Mouse (Mus musculus) adrenal gland, adult 18-20 months (tissue): Measurements from ENCODE around the gene Hamp2. TPM values are rescaled to one million over a fixed set of nuclear protein-coding genes. Genes with fewer than 3 reads are reported as not detected.
A peak's percentile ranks its signal among the peaks of the same experiment; 100 is the strongest.
"Not testable (repeated sequence)": the region's sequence is repeated elsewhere in the genome, so short reads cannot be mapped to it uniquely, and the experiment has no call there.

Experiments
- DNase-seq, 2 experiments: peaks; one replicate each; pipeline ENCODE4 v3.0.0; 2021 to 2022; ENCODE audit warnings: low spot score in 2 of 2
- long read RNA-seq, 2 experiments: library from polyadenylated mRNA; stranded (forward); transcript quantifications; one replicate each; pipeline ENCODE4 v2.0.0; 2021
- total RNA-seq, 2 experiments: library from RNA; stranded (reverse); gene quantifications; 1 replicate in 1 of 2; 2 replicates in 1 of 2; pipeline ENCODE4 v1.2.3; 2021

Gene Hamp2
- 1 to 10 TPM in 1 of 2 experiments, not detected in 1; 3.4 TPM for total RNA-seq
- long read RNA-seq, experiment 1, result 0 reads
- long read RNA-seq, experiment 2, result 0 reads

DNA sequence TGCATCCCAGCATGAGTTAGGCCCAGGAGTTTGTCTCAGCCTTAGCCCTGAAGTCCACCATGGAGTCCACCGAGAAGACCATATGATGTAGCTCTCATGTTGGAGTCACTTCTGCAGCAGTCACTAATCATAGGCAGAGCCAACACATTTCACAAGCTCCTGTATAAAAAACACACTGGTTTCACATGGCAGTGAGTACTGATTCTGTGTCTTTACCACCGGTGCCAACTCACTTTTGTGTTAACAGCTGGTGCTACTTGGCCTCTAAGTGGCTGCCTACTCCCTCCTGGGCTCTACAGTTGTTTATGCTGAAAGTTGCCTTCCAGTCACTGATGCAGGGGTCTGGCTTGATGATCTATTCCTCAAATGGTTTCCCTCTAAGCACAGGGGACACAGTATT, at the start of gene Hamp2:
Gene Hamp2, minus strand, starts transcription at position 101 of the 400 bp plus-strand sequence.
- not testable (repeated sequence) for DNase-seq

GRCm38 (mm10) chr7:30973501-30974289, 49.2 kb upstream of the Hamp2 start, which contains the start of gene Fam187b:
TSS of gene Fam187b (plus strand) at chr7:30973790.
- DNase-seq, result peak; percentile 93 to 94

DNA sequence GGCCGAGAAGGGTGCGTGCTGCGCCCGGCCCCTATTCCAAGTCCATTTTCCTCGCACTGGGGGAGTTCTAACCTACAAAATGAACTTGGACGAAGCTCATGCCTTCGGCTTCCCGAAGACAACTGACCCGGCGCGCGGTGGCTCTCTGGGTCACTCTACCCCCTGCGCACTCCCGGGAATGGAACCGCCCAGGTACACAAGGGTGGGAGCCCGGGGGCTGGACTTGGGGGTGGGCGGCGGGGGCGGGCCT, 48.7 kb upstream of the Hamp2 start, which contains the start of gene Lsr:
Gene Lsr, minus strand, starts transcription at position 214 of the 250 bp plus-strand sequence.
- DNase-seq, result no peak

GRCm38 (mm10) chr7:30972426-30973250, 48.2 kb upstream of the Hamp2 start:
- DNase-seq, result no peak

- no peak for DNase-seq
Observed at GRCm38 (mm10) chr7:30971901-30972300, 47.4 kb upstream of the Hamp2 start.

GRCm38 (mm10) chr7:30969174-30969573, 44.7 kb upstream of the Hamp2 start:
- no peak for DNase-seq

DNA sequence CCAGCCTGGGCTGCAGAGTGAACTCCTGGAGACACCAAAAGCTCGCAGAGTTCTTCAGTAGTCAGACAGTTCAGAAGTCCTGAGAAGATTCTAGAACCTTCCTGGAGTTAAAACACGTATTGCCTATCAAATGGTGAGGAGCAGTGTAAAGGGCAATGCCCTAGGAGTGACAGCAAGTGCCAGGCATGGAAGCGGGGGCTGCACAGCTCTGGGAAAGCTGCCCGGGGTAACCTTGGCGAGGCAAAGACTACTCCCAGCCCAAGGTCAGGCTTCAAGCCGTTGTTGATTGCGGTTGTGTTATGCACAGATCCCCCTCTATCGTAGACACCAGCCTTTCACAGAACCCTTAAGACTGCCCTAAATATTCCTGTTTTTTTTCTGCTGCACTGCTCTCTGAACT, 44.1 kb upstream of the Hamp2 start:
- DNase-seq, result peak in 1 of 2 experiments; percentile 57

GRCm38 (mm10) chr7:30966657-30967056, 42.2 kb upstream of the Hamp2 start:
- DNase-seq, result no peak

DNA sequence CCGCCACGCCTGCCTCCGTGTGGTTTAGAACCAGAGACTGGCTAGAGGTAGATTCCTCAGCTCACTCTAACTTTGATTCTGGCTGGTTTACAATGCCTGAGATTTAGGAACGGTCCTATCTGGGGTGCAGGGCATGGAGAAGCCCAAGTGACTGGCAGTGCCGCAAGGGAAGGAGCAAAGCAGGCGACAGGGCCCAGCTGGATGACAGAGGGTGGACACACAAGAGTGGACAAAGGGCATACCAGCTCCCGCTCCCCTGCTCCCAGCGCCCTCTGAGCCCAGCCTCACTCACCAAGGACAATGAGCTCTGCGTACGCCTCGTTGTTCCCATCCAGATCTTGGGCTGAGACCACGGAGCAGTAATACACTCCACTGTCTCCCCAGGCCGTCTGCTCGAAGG, 41.2 kb upstream of the Hamp2 start:
- DNase-seq, result no peak

DNA sequence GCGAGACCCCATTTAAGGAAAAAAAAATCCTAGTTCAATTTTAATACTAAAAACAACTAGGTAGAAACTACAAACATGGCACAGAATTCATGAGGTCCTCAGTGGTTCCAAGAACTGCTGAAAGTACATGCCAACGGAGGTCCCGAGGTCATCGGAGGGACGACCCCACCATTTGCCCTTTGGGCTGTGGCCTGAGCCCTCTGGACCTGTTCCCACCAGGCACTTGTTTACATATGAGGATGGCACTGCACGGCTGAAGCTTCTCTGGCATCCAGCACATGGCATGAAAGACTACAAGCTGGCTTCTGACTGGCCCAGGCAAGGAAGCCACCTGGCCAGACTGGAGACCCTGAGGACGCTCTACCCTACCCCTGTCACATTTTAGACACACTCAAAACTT, 39.9 kb upstream of the Hamp2 start:
- no peak for DNase-seq

DNA sequence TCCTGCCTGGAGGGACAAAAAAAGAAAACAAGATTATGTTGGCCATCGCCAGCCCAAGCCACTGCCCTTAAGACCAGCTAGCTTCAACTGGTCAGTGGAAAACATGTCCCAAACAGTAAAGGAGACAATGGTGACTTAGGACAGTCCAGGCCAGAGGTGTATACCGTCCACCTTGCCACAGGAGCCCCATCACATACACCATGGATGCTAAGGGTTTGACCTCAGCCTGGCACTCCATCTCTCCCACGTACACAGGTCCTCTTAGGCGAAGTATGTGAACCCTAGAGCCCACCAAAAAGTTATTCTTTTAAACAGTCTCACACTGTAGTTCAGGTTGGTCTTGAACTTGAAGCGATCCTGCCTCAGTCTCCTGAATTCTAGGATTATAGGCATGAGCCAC, 38.4 kb upstream of the Hamp2 start:
- DNase-seq, result no peak

GRCm38 (mm10) chr7:30959786-30960349, 35.4 kb upstream of the Hamp2 start:
- no peak for DNase-seq

DNA sequence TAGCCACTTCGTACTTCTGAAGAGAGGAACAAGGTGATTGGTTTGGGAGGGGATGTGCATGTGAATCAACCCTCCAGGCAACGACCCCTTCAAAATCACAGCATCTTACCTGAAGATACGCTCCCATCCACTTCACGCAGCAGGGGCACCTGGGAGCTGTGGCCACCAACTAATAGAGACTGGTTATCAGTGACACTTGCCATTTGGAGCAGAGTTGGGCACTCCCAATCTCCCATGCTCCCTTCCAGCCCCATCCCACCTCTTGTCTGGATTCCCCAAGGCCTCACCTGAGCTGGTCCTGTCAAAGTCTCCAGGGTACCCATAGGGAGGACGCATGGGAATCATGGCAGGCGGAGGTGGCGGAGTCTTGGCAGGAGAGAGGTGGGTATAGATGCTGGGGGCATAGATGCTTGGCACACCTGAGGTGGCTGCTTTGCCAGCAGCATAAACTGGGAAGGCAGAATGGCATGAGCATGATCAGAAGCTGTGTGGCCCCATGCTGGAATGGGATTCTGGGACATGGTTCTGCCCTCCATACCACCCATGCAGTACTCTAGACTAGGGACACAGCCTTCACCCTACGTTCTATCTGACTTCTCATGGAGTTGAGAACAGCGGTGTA, 34.5 kb upstream of the Hamp2 start:
- DNase-seq, result no peak

DNA sequence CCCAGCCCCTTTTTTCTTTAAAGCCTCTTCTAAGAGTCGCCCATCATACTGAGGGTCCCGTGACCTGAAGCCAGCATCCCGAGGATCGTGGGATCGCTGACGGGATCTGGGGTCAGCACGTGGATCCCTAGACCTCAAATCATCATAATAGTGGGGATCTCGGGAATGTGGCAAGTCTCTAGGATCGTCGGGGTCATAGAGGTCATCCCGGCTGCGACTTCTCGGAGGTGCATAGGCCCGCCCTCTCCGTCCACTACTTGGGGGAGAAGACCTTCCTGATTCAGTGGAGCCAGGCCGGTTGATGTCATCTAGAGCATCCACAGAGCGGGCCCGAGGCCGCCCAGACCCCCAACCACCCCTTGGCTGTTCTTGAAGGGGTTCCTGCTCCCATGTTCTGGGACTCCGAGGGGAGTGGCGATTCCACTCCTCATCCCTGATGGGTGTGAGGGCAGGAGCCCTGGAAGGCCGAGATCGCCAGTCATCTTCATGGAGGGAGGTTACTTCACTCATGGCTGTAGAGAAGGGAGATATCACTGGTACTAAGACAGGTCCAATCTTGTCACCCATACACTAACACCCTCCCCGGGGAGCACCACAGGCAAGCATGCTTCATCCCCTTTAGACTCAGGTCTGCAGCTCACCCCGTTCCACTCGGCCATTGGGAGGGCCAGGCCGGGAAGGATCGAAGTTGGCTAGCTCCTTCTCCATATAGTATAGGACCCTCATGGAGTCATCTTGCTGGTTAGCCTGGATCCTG, 33.8 kb upstream of the Hamp2 start:
- DNase-seq, result no peak

DNA sequence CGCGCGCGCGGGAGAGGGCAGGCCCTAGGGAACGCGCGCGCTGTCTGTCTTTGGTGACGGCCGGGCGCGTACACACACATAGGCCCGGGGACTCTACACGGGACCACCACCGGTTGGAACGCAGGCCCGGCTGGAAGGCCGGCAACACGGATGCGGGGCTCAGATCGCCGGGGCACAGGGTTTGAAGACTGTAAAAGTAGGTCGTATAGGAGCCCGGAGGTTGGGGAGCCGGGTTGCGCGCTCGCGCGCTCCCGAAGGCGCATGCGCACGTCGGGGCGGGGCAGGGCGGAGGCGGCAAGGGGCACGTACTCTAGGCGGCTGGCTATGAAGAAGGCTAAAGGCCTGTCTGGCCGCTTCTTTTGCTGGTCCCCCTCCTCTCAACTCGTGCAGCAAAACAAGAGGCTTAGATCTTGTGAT, 32.9 kb upstream of the Hamp2 start:
- peak; percentile 94 to 95 for DNase-seq

DNA sequence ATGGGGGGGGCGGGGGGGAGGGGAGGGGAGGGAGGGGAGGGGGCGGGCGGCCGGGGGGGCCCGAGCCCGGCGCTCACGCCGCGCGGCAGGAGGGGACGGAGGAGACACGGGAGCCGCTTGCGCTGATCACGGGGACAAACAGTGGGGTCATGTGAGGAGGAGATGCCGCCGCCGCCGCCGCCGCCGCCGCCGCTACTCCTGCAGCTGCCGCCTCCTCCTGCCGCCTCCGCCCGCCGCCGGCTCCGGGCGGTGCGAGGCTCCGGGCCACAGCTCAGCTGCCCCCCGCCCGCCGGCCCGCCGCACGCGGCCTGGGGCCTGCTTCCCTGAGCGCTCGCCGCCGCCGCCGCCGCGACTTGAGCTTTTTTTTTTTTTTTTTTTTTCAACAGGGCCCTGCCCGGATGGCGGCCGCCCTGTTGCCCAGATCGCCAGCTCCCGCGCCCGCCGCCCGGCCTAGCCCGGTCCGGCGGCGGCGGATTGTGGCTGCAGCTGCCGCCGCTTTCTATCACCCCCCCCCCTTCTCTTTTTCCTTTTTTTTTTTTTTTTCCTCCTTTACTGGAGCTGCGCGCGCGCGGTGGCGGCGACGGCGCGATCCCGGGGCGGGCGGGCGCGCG, 32.4 kb upstream of the Hamp2 start, which contains the start of gene Usf2:
Gene Usf2, minus strand, starts transcription at position 48 of the 611 bp plus-strand sequence.
- DNase-seq, result peak; percentile 72 to 76

DNA sequence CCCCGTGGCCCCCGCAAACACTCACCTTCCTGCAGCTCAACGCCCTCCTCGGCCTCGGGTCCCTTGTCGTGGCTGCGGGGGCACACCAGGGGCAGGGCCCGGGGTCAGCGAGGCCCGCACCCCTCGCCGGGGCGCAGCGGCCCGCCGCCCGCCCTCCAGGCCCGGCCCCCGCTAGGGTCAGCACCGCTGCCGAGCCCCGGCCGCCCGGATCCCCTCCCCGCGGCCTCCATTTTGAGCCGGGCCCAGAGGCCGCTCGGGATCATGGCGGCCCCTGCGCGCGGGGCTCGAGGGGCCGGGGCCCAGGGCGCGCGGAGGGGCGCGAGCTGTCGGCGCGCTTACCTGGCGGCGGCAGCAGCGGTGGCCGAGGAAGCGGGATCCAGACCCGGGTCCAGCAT, 31.9 kb upstream of the Hamp2 start:
- peak in 1 of 2 experiments; percentile 60 for DNase-seq

GRCm38 (mm10) chr7:30955584-30956356, 31.3 kb upstream of the Hamp2 start:
- peak; percentile 93 for DNase-seq

GRCm38 (mm10) chr7:30954971-30955520, 30.6 kb upstream of the Hamp2 start:
- no peak for DNase-seq
